Mouse (Mus musculus): ENCODE results near the gene Wasl.

The Wasl gene

GRCm38 (mm10) chr6:24664867-24665458, at the start of gene Wasl:
Wasl (minus strand) TSS chr6:24665009.
- DNase-seq = peak; percentile 98 to 99

- DNase-seq = no peak
Measured at GRCm38 (mm10) chr6:24707499-24707898, 42.7 kb upstream of the Wasl start.

GRCm38 (mm10) chr6:24707090-24707489, 42.3 kb upstream of the Wasl start:
- no peak for DNase-seq

GRCm38 (mm10) chr6:24697216-24697615, 32.4 kb upstream of the Wasl start:
- DNase-seq = no peak

- no peak for DNase-seq
Measured at GRCm38 (mm10) chr6:24696117-24696516, 31.3 kb upstream of the Wasl start.

- peak in 1 of 2 experiments; percentile 5 for DNase-seq
Measured at GRCm38 (mm10) chr6:24694455-24695410, 29.9 kb upstream of the Wasl start.

GRCm38 (mm10) chr6:24687871-24688270, 23.1 kb upstream of the Wasl start:
- no peak for DNase-seq

- DNase-seq = peak in 1 of 2 experiments; percentile 32
Measured at GRCm38 (mm10) chr6:24683113-24683512, 18.3 kb upstream of the Wasl start.

- DNase-seq = no peak
Measured at GRCm38 (mm10) chr6:24667829-24668228, 3.0 kb upstream of the Wasl start.

GRCm38 (mm10) chr6:24666248-24666647, 1.4 kb upstream of the Wasl start:
- no peak for DNase-seq

GRCm38 (mm10) chr6:24664133-24664866, 509 bp downstream of the Wasl start:
- peak; percentile 56 to 71 for DNase-seq

- DNase-seq = peak; percentile 46
Measured at GRCm38 (mm10) chr6:24663196-24664132, 1.3 kb downstream of the Wasl start.

GRCm38 (mm10) chr6:24662483-24662882, 2.3 kb downstream of the Wasl start:
- DNase-seq = no peak

GRCm38 (mm10) chr6:24661879-24662278, 2.9 kb downstream of the Wasl start:
- DNase-seq = no peak

- DNase-seq = peak in 1 of 2 experiments; percentile 23
Measured at GRCm38 (mm10) chr6:24657647-24658387, 7.0 kb downstream of the Wasl start.

GRCm38 (mm10) chr6:24656094-24656493, 8.7 kb downstream of the Wasl start:
- no peak for DNase-seq

GRCm38 (mm10) chr6:24651538-24651937, 13.3 kb downstream of the Wasl start:
- peak; percentile 56 to 60 for DNase-seq

GRCm38 (mm10) chr6:24650719-24651118, 14.1 kb downstream of the Wasl start:
- DNase-seq = no peak

- DNase-seq = no peak
Measured at GRCm38 (mm10) chr6:24648403-24648802, 16.4 kb downstream of the Wasl start.

GRCm38 (mm10) chr6:24647103-24647691, 17.6 kb downstream of the Wasl start:
- DNase-seq = no peak

Measured in kidney, postnatal 36 days (tissue).